Mouse (Mus musculus): Measurements from ENCODE around the gene Wiz. TPM values are rescaled to one million over a fixed set of nuclear protein-coding genes. Genes with fewer than 3 reads are reported as not detected.

Wiz gene
- polyA plus RNA-seq, 1 experiment from 2014 or later: 34.0 TPM

DNA sequence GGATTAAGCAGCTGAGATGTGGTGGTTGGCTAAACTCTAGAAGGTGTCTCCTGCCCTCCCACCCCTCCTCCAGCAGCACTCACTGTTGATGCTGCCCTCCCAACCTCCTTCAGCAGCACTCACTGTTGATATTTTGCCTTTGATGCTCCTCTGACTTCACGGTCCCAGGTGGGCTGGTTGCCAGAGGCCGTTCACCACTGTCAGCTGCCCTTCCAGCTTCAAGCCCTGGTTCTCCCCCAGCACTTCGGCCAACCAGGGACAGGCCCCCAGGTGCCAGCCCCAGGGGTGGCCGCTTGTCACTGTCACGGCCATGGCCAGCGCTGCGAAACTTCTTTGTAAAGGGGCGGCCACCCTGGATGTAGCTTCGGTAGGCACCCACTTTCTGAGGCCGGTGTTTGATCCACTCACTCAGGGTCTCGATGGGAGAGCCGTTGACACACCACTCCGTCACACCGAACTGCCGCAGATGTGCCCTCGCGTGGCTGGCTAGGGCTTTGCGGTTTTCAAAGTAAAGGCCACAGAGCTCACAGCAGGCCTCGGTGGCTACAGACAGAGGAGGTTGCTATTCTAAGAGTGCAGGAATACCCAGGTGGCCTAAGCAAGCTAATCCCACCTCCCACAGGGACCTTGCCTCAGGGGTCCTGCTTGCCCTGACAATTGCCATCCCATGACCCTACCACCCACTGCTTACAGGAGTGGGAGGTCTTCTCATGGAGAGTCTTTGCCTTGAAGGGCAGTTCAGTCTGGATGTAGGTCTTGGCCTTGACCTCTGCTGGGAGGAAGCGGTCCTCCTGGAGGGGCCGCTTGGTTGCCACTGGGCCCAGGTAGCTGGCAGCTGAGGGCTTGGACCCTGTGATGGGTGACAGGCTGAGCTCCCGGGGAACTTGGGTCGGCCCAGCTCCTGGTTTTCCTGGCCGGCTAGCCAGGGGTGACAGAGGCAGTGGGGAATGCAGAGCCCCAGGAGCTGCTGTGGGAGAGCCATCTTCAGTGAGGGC is 32.2 kb downstream of the Wiz start:
- Histone ChIP-seq H3K4me1 (peaks cover 15% of the 10 kb centered on the region), H3K9ac (replicated peaks) (no peak overlapping the region), H3K9me3 (replicated peaks) (no peaks in the 10 kb centered on the region), H3K4me2 (no peak overlapping the region), H3K4me3 (replicated peaks) (no peak overlapping the region), H3K27me3 (replicated peaks) (no peaks in the 10 kb centered on the region), H3K27ac (replicated peaks) (no peak overlapping the region), H3K36me3 (peaks cover 79% of the 10 kb centered on the region)
- WGBS: 85% methylated on average over 24 of the region's 24 CpGs
- ATAC-seq (ENCODE audit: low FRiP score): no peak

DNA sequence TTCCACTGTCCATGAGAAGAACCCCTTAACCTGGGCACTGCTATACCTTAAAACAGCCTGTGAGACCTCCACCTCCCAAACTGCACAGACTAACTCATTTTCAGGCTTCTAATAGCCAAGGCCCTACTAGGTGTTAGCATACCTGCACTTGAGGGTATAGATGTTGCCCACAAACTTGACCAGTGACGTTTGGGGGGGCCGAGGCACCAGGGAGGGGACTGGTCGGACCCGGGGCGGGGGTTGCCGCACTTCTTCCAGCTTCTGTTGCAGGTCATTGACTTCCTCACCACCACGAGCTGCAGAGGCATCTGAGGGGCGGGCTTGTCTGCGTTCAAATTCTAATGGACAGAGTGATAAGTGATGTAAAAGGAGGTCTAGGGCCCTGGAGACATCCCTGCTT is 33.0 kb downstream of the Wiz start:
- ATAC-seq (ENCODE audit: low FRiP score): no peak
- peaks cover 75% of the 10 kb centered on the region for H3K36me3 ChIP-seq
- H3K4me3 ChIP-seq (replicated peaks): no peak overlapping the region
- H3K27ac ChIP-seq (replicated peaks): no peak overlapping the region
- H3K9ac ChIP-seq (replicated peaks): no peak overlapping the region
- 81% methylated on average over 9 of the region's 9 CpGs for WGBS
- H3K9me3 ChIP-seq (replicated peaks): no peaks in the 10 kb centered on the region
- no peaks in the 10 kb centered on the region for H3K27me3 ChIP-seq (replicated peaks)
- no peak overlapping the region for H3K4me2 ChIP-seq
- peaks cover 13% of the 10 kb centered on the region for H3K4me1 ChIP-seq

DNA sequence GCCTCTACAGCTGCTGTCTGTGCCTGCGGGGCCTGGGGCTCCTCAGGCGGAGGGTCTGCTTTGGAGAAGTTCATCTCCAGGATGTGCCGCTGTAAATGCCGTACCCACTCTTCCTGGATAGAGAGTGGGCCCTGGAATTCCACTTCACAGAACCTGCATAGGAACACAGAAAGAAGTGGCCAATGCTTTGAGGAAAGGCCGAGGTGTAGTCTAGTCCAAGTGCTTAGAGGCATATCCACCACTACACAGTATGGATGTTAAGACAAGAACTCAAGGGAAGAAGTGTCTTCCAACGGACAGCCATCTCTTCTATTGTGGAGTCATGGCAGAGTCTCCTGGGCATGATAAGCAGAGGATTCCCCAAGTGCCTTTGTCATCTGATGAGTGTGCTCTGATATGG is 34.2 kb downstream of the Wiz start:
- peaks cover 14% of the 10 kb centered on the region for H3K4me1 ChIP-seq
- H3K9me3 ChIP-seq (replicated peaks): no peaks in the 10 kb centered on the region
- no peak overlapping the region for H3K4me3 ChIP-seq (replicated peaks)
- no peak overlapping the region for H3K4me2 ChIP-seq
- 91% methylated on average over 6 of the region's 6 CpGs for WGBS
- H3K9ac ChIP-seq (replicated peaks): no peak overlapping the region
- 0 out of 2 replicates have a peak overlapping the region, but pooled peaks have one; percentile 56 for H3K27ac ChIP-seq (replicated peaks)
- peaks cover 62% of the 10 kb centered on the region for H3K36me3 ChIP-seq
- ATAC-seq (ENCODE audit: low FRiP score): no peak
- H3K27me3 ChIP-seq (replicated peaks): no peaks in the 10 kb centered on the region

DNA sequence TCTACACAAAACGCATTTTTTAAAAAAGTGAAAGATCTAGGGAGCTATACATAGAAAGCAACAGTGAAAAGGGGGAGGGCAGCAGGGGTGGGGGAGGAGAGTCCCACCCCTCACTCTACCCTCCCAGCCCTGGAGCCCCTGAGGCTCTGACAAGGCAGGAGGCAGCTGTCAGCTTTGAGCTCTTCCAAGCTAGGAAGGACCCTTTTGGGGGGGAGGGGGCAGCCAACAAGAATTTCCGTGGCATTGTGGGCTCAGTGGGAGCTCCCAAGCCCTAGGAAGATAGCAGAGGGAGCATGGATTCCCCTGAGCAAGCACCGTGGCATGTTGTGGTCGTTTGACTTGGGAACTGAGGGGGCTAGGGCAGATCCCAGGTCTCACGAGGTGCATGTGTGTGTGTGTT is 35.0 kb downstream of the Wiz start:
- H3K27ac ChIP-seq (replicated peaks): peak overlapping the region; percentile 56
- WGBS: 54% methylated on average over 5 of the region's 5 CpGs
- no peak for ATAC-seq (ENCODE audit: low FRiP score)
- H3K4me1 ChIP-seq: peaks cover 17% of the 10 kb centered on the region
- peaks cover 54% of the 10 kb centered on the region for H3K36me3 ChIP-seq
- no peak overlapping the region for H3K4me2 ChIP-seq
- H3K9ac ChIP-seq (replicated peaks): no peak overlapping the region
- H3K4me3 ChIP-seq (replicated peaks): no peak overlapping the region
- no peaks in the 10 kb centered on the region for H3K27me3 ChIP-seq (replicated peaks)
- H3K9me3 ChIP-seq (replicated peaks): no peaks in the 10 kb centered on the region

DNA sequence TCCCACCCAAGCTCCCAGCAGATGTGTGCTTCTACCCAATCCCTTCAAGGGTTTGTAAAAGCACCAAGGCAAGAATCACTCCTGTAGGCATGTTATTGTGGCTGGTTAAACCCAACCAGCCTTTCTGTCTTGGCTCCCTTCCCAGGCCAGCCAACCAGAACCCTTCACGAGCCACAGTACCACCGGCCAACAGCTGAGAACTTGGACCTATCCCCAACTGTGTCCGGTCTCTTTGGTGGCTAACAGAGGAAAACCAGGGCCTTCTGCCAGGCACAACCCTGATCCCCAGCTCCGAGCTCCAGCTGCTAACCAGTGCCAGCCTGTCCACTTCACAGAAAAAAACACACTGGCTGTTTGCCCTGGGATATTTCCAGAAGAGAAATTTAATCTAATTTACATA is 35.5 kb downstream of the Wiz start:
- H3K27ac ChIP-seq (replicated peaks): peak overlapping the region; percentile 56
- peaks cover 49% of the 10 kb centered on the region for H3K36me3 ChIP-seq
- H3K27me3 ChIP-seq (replicated peaks): no peaks in the 10 kb centered on the region
- no peak overlapping the region for H3K4me2 ChIP-seq
- no peak overlapping the region for H3K9ac ChIP-seq (replicated peaks)
- peaks cover 23% of the 10 kb centered on the region for H3K4me1 ChIP-seq
- no peaks in the 10 kb centered on the region for H3K9me3 ChIP-seq (replicated peaks)
- WGBS: 64% methylated on average over 4 of the region's 4 CpGs
- ATAC-seq (ENCODE audit: low FRiP score): no peak
- H3K4me3 ChIP-seq (replicated peaks): no peak overlapping the region

DNA sequence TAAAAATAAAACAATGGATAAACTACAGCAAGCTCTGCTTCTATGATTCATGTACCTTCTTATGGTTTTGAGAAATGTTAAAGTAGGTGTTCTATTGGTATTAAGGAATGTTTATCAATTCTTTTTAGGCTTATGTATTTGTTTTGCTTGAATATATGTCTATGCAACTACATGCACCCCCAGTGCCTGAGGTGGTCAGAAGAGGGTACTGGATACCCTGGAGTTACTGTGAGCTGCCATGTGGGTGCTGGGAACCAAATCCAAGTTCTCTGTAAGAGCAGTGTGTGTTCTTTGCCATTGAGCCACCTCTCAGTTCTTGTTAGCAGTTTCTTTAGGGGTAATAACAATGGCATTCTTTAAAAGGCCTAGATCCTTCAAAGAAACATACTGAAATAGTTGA is 37.5 kb downstream of the Wiz start:
- no peaks in the 10 kb centered on the region for H3K9me3 ChIP-seq (replicated peaks)
- H3K36me3 ChIP-seq: peaks cover 29% of the 10 kb centered on the region
- no peak overlapping the region for H3K9ac ChIP-seq (replicated peaks)
- H3K27ac ChIP-seq (replicated peaks): no peak overlapping the region
- no peaks in the 10 kb centered on the region for H3K27me3 ChIP-seq (replicated peaks)
- ATAC-seq (ENCODE audit: low FRiP score): no peak
- no peak overlapping the region for H3K4me2 ChIP-seq
- peaks cover 35% of the 10 kb centered on the region for H3K4me1 ChIP-seq
- H3K4me3 ChIP-seq (replicated peaks): no peak overlapping the region

DNA sequence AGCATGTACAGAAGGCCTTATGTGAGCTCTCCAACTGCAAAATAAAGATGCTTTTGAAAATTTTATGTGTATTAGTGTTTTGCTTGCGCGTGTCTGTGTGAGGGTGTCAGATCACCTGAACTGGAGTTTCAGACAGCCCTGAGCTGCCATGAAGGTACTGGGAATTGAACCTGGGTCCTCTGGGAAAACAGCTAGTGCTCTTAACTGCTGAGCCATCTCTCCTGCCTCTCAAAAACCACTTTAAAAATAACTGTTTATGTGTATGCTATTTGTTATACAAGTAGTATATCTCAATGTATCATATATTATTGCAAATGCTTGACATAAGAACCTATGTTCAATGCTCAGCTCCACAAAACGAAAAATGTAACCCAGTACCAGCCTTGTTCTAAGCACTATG is 38.0 kb downstream of the Wiz start:
- no peak for ATAC-seq (ENCODE audit: low FRiP score)
- no peak overlapping the region; the same call in 1 of the 2 replicates for H3K9ac ChIP-seq (replicated peaks)
- no peak overlapping the region for H3K27ac ChIP-seq (replicated peaks)
- peak overlapping the region; percentile 89; the same call in 1 of the 2 replicates for H3K4me3 ChIP-seq (replicated peaks)
- H3K4me1 ChIP-seq: peaks cover 35% of the 10 kb centered on the region
- no peaks in the 10 kb centered on the region for H3K27me3 ChIP-seq (replicated peaks)
- H3K4me2 ChIP-seq: peak overlapping the region; percentile 86
- no peaks in the 10 kb centered on the region for H3K9me3 ChIP-seq (replicated peaks)
- peaks cover 24% of the 10 kb centered on the region for H3K36me3 ChIP-seq
- WGBS: 79% methylated on average over 3 of the region's 3 CpGs

DNA sequence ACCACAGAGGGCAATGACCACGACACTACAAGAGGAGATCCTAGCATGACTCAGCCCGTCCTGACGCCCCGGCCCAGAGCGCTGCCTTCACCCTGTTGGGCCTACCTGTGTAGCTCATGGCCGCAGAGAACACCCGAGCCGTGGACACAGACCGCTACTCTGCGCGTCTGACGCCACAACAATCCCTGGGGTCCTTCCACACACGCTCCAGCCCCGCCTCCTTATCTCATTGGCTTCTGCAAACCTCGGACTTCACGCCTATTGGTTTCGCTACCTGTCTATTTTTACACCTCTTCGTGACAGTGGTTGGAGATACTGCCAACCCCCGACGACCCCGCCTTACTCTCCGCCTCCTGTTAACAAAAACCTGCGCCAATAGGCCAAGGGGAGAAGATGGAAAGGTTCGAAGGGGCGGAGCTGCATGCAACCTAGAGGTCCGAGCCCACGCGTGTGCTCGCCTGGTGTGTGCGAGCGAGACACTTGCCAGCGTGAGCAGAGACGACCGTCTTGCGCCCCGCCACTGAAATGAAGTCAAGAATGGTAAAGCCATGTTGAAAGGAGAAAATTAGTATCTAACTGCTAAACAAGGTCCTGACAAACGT is 38.8 kb downstream of the Wiz start, which contains the start of gene Akap8l:
Akap8l (minus strand) TSS at position 226 of the 602 bp plus-strand sequence.
- peak within 1 kb of the TSS; percentile 89 for H3K4me3 ChIP-seq (replicated peaks)
- peaks cover 17% of the 10 kb centered on the region for H3K36me3 ChIP-seq
- ATAC-seq (ENCODE audit: low FRiP score): peak; percentile 97
- no peaks in the 10 kb centered on the region for H3K27me3 ChIP-seq (replicated peaks)
- H3K9me3 ChIP-seq (replicated peaks): no peaks in the 10 kb centered on the region
- H3K27ac ChIP-seq (replicated peaks): peak within 1 kb of the TSS; percentile 92
- peak within 1 kb of the TSS; percentile 92 for H3K9ac ChIP-seq (replicated peaks)
- H3K4me1 ChIP-seq: peaks cover 35% of the 10 kb centered on the region
- WGBS: under 1% methylated on average over 37 of the region's 37 CpGs
- H3K4me2 ChIP-seq: peak within 1 kb of the TSS; percentile 86

DNA sequence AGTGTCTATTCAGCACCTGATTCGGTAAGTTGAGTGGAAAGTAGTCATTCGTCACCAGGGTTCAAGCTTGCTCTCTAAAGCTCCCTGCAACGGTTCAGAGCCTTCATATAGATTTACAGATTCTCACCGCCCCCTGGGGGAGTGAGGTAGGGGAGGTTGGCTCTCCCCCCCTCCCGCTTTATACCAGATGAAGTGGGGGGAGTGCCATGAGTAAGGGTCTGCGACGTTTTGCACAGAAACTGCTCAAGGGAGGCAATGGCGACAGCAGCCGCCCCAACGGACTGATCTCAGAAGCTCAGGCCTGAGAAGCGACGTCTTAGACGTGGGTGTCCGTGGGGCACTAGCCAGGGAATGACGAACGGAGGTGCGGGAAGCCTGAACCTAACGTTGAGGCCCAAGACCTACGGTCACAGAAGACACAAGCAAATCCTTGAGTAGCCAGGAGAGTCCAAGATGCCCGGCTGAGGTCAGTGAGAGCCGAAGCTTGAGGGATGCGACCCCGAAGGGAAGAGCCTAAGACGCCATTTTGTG is 39.3 kb downstream of the Wiz start:
- WGBS: under 1% methylated on average over 24 of the region's 24 CpGs
- peak; percentile 43 for ATAC-seq (ENCODE audit: low FRiP score)
- H3K27me3 ChIP-seq (replicated peaks): no peaks in the 10 kb centered on the region

DNA sequence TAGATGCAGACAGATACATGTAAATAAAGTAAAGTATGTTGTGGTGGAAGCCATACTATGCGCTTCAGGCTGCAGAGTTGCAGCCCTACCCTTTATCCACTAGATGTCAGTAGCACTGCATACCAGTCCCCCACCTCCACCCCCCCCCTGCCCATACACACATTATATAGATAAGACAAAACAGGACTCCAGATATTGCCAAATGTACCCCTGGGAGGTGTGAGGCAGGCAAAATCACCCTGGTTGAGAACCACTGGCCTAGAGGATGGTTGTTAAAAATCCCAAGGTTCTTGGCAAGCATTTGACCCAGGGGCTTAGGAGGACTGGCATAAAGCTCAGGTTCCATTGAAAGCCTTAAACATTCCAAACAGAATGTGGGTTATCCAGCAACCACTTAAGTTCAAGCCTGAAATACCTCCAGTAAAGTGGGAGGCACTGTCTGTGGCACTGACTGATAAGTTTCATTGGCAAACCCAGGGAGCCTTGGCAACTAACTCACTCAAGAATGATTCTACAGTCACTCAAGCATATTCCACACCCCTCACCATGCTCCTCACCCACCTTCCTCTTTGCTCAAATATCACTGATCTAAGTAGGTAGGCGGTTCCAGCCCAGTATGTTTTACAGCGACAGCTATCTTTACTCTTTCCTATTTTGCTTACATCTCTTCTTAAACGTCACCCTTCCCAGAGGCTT is 40.1 kb downstream of the Wiz start:
- H3K4me2 ChIP-seq: peak overlapping the region; percentile 86
- H3K36me3 ChIP-seq: peaks cover 14% of the 10 kb centered on the region
- H3K27me3 ChIP-seq (replicated peaks): no peaks in the 10 kb centered on the region
- H3K27ac ChIP-seq (replicated peaks): peak overlapping the region; percentile 92
- H3K9ac ChIP-seq (replicated peaks): peak overlapping the region; percentile 92
- 13% methylated on average over 4 of the region's 4 CpGs for WGBS
- peak overlapping the region; percentile 89 for H3K4me3 ChIP-seq (replicated peaks)
- peaks cover 29% of the 10 kb centered on the region for H3K4me1 ChIP-seq
- H3K9me3 ChIP-seq (replicated peaks): no peaks in the 10 kb centered on the region
- ATAC-seq (ENCODE audit: low FRiP score): peak; percentile 12; the same call in 1 of the 2 replicates

More for the DNA sequence above, 39.3 kb downstream of the Wiz start:
- Histone ChIP-seq H3K4me3 (replicated peaks) (peak overlapping the region; percentile 89), H3K27ac (replicated peaks) (peak overlapping the region; percentile 92), H3K4me1 (peaks cover 35% of the 10 kb centered on the region), H3K9me3 (replicated peaks) (no peaks in the 10 kb centered on the region), H3K4me2 (peak overlapping the region; percentile 86), H3K9ac (replicated peaks) (peak overlapping the region; percentile 92), H3K36me3 (peaks cover 14% of the 10 kb centered on the region)

DNA sequence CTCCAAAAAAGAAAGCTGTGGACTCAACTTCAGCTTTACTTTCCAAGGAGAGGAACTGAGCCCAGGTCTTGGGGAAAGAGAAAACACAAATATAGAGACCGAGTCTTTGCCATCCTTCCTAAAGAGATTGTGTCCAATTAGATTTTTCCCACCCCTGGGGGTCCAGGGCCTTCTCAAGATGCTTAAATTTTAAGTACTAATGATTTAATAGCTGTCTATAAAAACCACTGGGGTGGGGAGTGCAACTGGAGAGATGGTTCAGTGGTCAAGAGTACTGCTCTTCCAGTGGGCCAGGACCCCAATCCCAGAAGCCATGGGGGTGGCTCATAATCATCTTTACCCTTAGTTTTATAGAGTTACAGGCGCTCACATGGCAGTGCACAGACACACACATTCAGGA is 40.8 kb downstream of the Wiz start:
- Histone ChIP-seq H3K4me2 (peak overlapping the region; percentile 86), H3K27ac (replicated peaks) (no peak overlapping the region), H3K36me3 (peaks cover 16% of the 10 kb centered on the region), H3K4me3 (replicated peaks) (peak overlapping the region; percentile 89; the same call in 1 of the 2 replicates), H3K9me3 (replicated peaks) (no peaks in the 10 kb centered on the region), H3K9ac (replicated peaks) (peak overlapping the region; percentile 30; the same call in 1 of the 2 replicates), H3K27me3 (replicated peaks) (no peaks in the 10 kb centered on the region), H3K4me1 (peaks cover 27% of the 10 kb centered on the region)
- no peak for ATAC-seq (ENCODE audit: low FRiP score)
- 86% methylated on average over 2 of the region's 2 CpGs for WGBS

All from neural tube, embryonic 15.5 days (tissue).